Comparison of ENCODE assay signal across 8 mouse cellular contexts in the genomic region with DNA sequence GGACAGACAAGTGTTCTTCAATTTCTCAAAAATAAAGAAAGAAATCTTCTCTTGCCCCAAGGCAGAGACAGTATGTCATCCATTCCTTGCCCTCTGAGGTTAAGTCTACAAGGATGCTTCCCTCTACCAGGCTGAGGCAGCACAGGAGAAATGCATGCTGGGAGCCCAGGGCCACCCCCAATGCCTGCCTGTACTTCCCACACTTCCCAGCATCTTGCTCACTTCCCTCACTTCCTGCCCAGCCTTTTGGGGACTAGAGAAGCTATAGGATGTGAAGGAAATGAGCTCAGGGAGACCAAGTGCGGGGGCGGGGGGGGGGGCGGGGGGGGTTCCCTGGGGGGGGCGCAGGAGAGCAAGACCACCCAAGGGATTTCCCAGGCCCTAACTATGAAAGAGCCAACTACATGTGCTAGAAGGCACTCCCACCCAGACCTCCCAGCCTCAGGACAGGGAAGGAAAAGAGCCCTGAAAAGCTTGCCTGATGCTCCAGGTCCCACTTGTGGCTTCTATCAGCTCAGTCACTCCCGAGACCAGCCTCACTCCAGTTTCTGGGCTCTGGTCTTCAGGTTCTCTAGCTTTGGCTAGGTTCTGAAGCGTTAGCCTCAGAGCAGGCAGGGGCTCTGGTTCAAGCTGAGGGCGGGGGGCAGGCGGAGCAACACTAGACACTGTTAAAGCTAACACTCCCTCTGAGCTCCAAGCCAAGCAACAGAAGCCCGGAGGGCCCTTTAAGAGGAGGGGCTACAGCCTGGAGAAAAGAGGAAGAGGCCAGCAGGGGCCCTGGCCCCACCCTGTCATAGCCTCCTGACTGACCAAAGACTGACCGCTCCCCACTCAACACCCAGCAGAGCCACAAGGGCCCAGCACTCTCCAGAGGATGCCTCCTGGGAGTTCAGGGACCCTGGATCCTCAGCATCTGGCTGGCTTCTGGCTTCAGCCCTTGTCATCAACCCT. TPM values are rescaled to one million over a fixed set of nuclear protein-coding genes. Genes with fewer than 3 reads are reported as not detected.
A peak's percentile ranks its signal among the peaks of the same experiment; 100 is the strongest.
DNase-seq lines count a peak whose midpoint lies in the region; ATAC-seq and TF ChIP-seq lines count a peak whose summit lies in the region.

No protein-coding gene starts in this region.

- H3K4me2 ChIP-seq in lung, embryonic 15.5 days, result peak overlapping the region; percentile 56

- peak; percentile 93 for ATAC-seq in lung, embryonic 15.5 days (ENCODE audit: borderline replicate concordance, extremely low read depth, low FRiP score, low TSS enrichment)
- peak; percentile 78 for ATAC-seq in neutrophil, adult 5-6 weeks (ENCODE audit: extremely low read depth, insufficient number of reproducible peaks, low FRiP score, poor library complexity, severe bottlenecking)

- TF ChIP-seq CTCF in ES-Bruce4 (IDR thresholded peaks at IDR 0.05; ENCODE audit: low read depth, low read length), result no peak

- 2% methylated on average over 7 of the region's 10 CpGs for WGBS in lung, embryonic 15.5 days

- H3K4me3 ChIP-seq in ES-Bruce4 (ENCODE audit: low read depth, low read length), result peak overlapping the region; percentile 34
- H3K4me3 ChIP-seq in brown adipose tissue, adult 24 weeks (ENCODE audit: insufficient read depth, low read depth, low read length), result peak overlapping the region; percentile 84
- H3K4me3 ChIP-seq in lung, embryonic 15.5 days, result peak overlapping the region; percentile 50

- H3K9me3 ChIP-seq in ES-Bruce4 (replicated peaks; ENCODE audit: control insufficient read depth, insufficient read depth, low read length, poor library complexity, severe bottlenecking), result no peaks in the 10 kb centered on the region
- no peaks in the 10 kb centered on the region for H3K9me3 ChIP-seq in lung, embryonic 15.5 days

- no peaks in the 10 kb centered on the region for H3K4me1 ChIP-seq in ES-Bruce4 (ENCODE audit: control insufficient read depth, insufficient read depth, low read length)
- no peaks in the 10 kb centered on the region for H3K4me1 ChIP-seq in brown adipose tissue, adult 24 weeks (ENCODE audit: control insufficient read depth, insufficient read depth, insufficient read length, low read length)
- H3K4me1 ChIP-seq in lung, embryonic 15.5 days, result peaks cover 25% of the 10 kb centered on the region

- peak; percentile 37 for DNase-seq in forelimb bud, embryonic 11.5 days (ENCODE audit: low read depth, low spot score)
- peak; percentile 81 to 83 for DNase-seq in heart, postnatal 36 days
- DNase-seq in layer of hippocampus, adult 9-11 months, result peak; percentile 89
- DNase-seq in testis, postnatal 10 days (ENCODE audit: low spot score), result peak; percentile 73

- no peak for TF ChIP-seq POLR2A in ES-Bruce4 (IDR thresholded peaks at IDR 0.05; ENCODE audit: insufficient read depth, low read length)

- intact Hi-C loops in heart, postnatal 36 days (cut with DNase I), result no loop called here

- H3K9ac ChIP-seq in ES-Bruce4 (ENCODE audit: low read depth, poor library complexity, severe bottlenecking), result peak overlapping the region; percentile 40; the same call in 1 of the 2 replicates
- H3K9ac ChIP-seq in lung, embryonic 15.5 days, result peak overlapping the region; percentile 54

- H3K27me3 ChIP-seq in ES-Bruce4 (ENCODE audit: control insufficient read depth, insufficient read depth, low read length, poor library complexity, severe bottlenecking), result no peaks in the 10 kb centered on the region
- H3K27me3 ChIP-seq in lung, embryonic 15.5 days, result no peaks in the 10 kb centered on the region

- H3K36me3 ChIP-seq in ES-Bruce4 (ENCODE audit: control insufficient read depth, insufficient read depth, low read length, poor library complexity, severe bottlenecking), result no peaks in the 10 kb centered on the region
- no peaks in the 10 kb centered on the region for H3K36me3 ChIP-seq in lung, embryonic 15.5 days

- H3K27ac ChIP-seq in ES-Bruce4 (ENCODE audit: insufficient read depth, low read length), result peak overlapping the region; percentile 44; the same call in 1 of the 2 replicates
- peak overlapping the region; percentile 95 for H3K27ac ChIP-seq in brown adipose tissue, adult 24 weeks (replicated peaks; ENCODE audit: low read depth, low read length)
- peak overlapping the region; percentile 87 for H3K27ac ChIP-seq in lung, embryonic 15.5 days

- TF ChIP-seq EP300 in ES-Bruce4 (IDR thresholded peaks at IDR 0.05; ENCODE audit: insufficient read depth, low read depth, low read length), result no peak

RNA-seq across cellular contexts. Expression of a gene that starts 39.5 kb away (rescaled TPM):
- polyA plus RNA-seq in ES-Bruce4 (2011; ENCODE audit: insufficient read depth, insufficient read length, low read depth, missing spikeins), result 59.0 and 65.7 TPM in 2 replicates
- polyA plus RNA-seq in brown adipose tissue, adult 24 weeks (2012; ENCODE audit: insufficient read depth, insufficient read length, missing spikeins), result 49.8 and 54.7 TPM in 2 replicates
- 10 to 100 TPM; 28.5 to 29.1 TPM for total RNA-seq in heart, postnatal 36 days (2021)
- 63.5 and 65.4 TPM in 2 replicates for polyA plus RNA-seq in lung, embryonic 15.5 days (2015; fragmentation: Nextera tagmentation; extraction: Ambion mirVana)
- total RNA-seq in neutrophil, adult 5-6 weeks (2017), result 42.5 and 44.1 TPM in 2 replicates

Comparison
In these comparisons a context has a peak if more than half of its experiments do, and no peak if none do; other contexts are left out.
1. Peak in every context shown above with its lines: DNase-seq, ATAC-seq, H3K4me3 ChIP-seq and H3K27ac ChIP-seq.
2. H3K27ac ChIP-seq: peak in every context shown above with its lines; median percentile 95 in brown adipose tissue, adult 24 weeks; 87 in lung, embryonic 15.5 days; 44 in ES-Bruce4.
3. H3K4me3 ChIP-seq: peak in every context shown above with its lines; median percentile 84 in brown adipose tissue, adult 24 weeks; 50 in lung, embryonic 15.5 days; 34 in ES-Bruce4.
4. DNase-seq: peak in every context shown above with its lines; median percentile 89 in layer of hippocampus, adult 9-11 months; 82 in heart, postnatal 36 days; 73 in testis, postnatal 10 days; 37 in forelimb bud, embryonic 11.5 days.